In the genomic region with DNA sequence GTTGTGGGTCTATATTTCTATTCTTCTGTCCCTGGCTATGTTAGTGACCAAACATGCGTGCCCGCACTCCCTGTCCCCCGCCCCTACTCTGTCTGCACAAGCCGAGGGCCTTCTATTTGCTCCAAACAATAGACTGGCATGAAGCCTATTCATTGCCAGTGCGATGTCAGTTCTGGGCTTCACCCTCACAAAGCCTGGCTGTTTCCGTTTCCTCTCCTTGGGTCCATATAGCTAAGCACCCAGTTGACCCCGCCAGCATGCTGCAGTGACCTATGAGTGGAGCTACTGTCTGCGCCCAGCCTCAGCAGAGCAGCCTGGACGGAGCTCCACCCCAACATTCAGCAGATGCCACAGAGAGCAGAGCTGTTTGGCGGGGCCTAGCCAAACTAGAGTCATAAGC, we compare ENCODE assay signal across 8 mouse cellular contexts. TPM values are rescaled to one million over a fixed set of nuclear protein-coding genes. Genes with fewer than 3 reads are reported as not detected.
DNase-seq lines count a peak whose midpoint lies in the region; ATAC-seq and TF ChIP-seq lines count a peak whose summit lies in the region.
"Had no signal": no experiment of that assay in that cellular context is flagged by ENCODE, and none has a peak within 500 bp of the region (broad histone marks: within the 10 kb centered on the region; RNA-seq: fewer than 3 reads in every experiment).

No protein-coding gene starts in this region.

- H3K9ac ChIP-seq in hindbrain, embryonic 15.5 days, result no peak overlapping the region
- H3K9ac ChIP-seq: limb, embryonic 12.5 days had no signal

- H3K36me3 ChIP-seq in hindbrain, embryonic 15.5 days, result no peaks in the 10 kb centered on the region

- 0 out of 2 replicates have a peak, but pooled peaks have one; percentile 16 for ATAC-seq in hindbrain, embryonic 15.5 days (ENCODE audit: low FRiP score, low read depth)
- no peak for ATAC-seq in cerebellum, adult (ENCODE audit: insufficient number of reproducible peaks, low FRiP score, low TSS enrichment)

- no peak overlapping the region for H3K4me3 ChIP-seq in hindbrain, embryonic 15.5 days
- H3K4me3 ChIP-seq: limb, embryonic 12.5 days had no signal

- DNase-seq in brain, embryonic 14.5 days (ENCODE audit: low read depth), result peak; percentile 58
- DNase-seq in embryo, embryonic 9.5 days (ENCODE audit: extremely low spot score), result peak; percentile 20
- peak; percentile 30 for DNase-seq in mesoderm, embryonic 11.5 days (ENCODE audit: low read depth, low spot score)
- no peak for DNase-seq in natural killer cell, adult 2 months (ENCODE audit: low spot score in 2 of 2)
- DNase-seq in layer of hippocampus, adult 18-20 months (ENCODE audit: low spot score in 2 of 2), result no peak

- no peaks in the 10 kb centered on the region for H3K9me3 ChIP-seq in hindbrain, embryonic 15.5 days
- H3K9me3 ChIP-seq: limb, embryonic 12.5 days had no signal

- WGBS in hindbrain, embryonic 15.5 days, result 16% methylated on average over 10 of the region's 10 CpGs

- H3K27me3 ChIP-seq in hindbrain, embryonic 15.5 days, result no peaks in the 10 kb centered on the region
- H3K27me3 ChIP-seq: limb, embryonic 12.5 days had no signal

- TF ChIP-seq CTCF in brain, embryonic 14.5 days (IDR thresholded peaks at IDR 0.05; ENCODE audit: borderline replicate concordance, extremely low read depth, insufficient read depth, insufficient read length), result no peak

- H3K4me1 ChIP-seq in hindbrain, embryonic 15.5 days (replicated peaks), result peaks cover 29% of the 10 kb centered on the region

- no peak for TF ChIP-seq POLR2A in brain, embryonic 14.5 days (IDR thresholded peaks at IDR 0.05; ENCODE audit: borderline replicate concordance, extremely low read depth, insufficient read depth, insufficient read length, poor library complexity, severe bottlenecking)

- 0 out of 2 replicates have a peak overlapping the region, but pooled peaks have one; percentile 32 for H3K27ac ChIP-seq in hindbrain, embryonic 15.5 days (replicated peaks)
- H3K27ac ChIP-seq: limb, embryonic 12.5 days had no signal

- no peak overlapping the region for H3K4me2 ChIP-seq in hindbrain, embryonic 15.5 days
- H3K4me2 ChIP-seq: limb, embryonic 12.5 days had no signal

RNA-seq across cellular contexts. Expression of a gene that starts 36.7 kb away (rescaled TPM):
- polyA plus RNA-seq in brain, embryonic 14.5 days (2012; rRNA removed), result not detected in 2 replicates
- not detected in 2 replicates for polyA plus RNA-seq in hindbrain, embryonic 15.5 days (2015; fragmentation: Nextera tagmentation; extraction: Ambion mirVana)
- total RNA-seq in layer of hippocampus, adult 18-20 months (2021), result 1 to 10 TPM in 1 of 2 experiments, under 1 TPM in 1; 0.30 to 2.5 TPM
- polyA plus RNA-seq: limb, embryonic 12.5 days had no signal

RNA-seq across cellular contexts. Expression of a gene that starts 43.9 kb away (rescaled TPM):
- polyA plus RNA-seq in brain, embryonic 14.5 days (2012; rRNA removed), result 9.9 and 10.2 TPM in 2 replicates
- polyA plus RNA-seq in hindbrain, embryonic 15.5 days (2015; fragmentation: Nextera tagmentation; extraction: Ambion mirVana), result 11.6 and 12.3 TPM in 2 replicates
- total RNA-seq in layer of hippocampus, adult 18-20 months (2021), result 10 to 100 TPM; 12.2 to 13.1 TPM

RNA-seq across cellular contexts. Expression of a gene that starts 49.0 kb away (rescaled TPM):
- polyA plus RNA-seq in brain, embryonic 14.5 days (2012; rRNA removed), result 9.9 and 14.0 TPM in 2 replicates
- polyA plus RNA-seq in hindbrain, embryonic 15.5 days (2015; fragmentation: Nextera tagmentation; extraction: Ambion mirVana), result 8.1 and 8.2 TPM in 2 replicates
- total RNA-seq in layer of hippocampus, adult 18-20 months (2021), result 10 to 100 TPM; 52.7 to 54.4 TPM

Comparison
In these comparisons a context has a peak if more than half of its experiments do, and no peak if none do; other contexts are left out.
1. DNase-seq: peak in brain, embryonic 14.5 days (single experiment), embryo, embryonic 9.5 days (single experiment) and mesoderm, embryonic 11.5 days (single experiment); none in natural killer cell, adult 2 months (0 of 2) and layer of hippocampus, adult 18-20 months (0 of 2).